Mouse (Mus musculus) lung, adult 18-20 months (tissue): ENCODE measurements around the gene Agbl4.

Source experiments
- DNase-seq, 2 experiments: peaks; one replicate each; pipeline ENCODE4 v3.0.0; 2022; ENCODE audit warnings: mixed read lengths in 2 of 2

Gene Agbl4

DNA sequence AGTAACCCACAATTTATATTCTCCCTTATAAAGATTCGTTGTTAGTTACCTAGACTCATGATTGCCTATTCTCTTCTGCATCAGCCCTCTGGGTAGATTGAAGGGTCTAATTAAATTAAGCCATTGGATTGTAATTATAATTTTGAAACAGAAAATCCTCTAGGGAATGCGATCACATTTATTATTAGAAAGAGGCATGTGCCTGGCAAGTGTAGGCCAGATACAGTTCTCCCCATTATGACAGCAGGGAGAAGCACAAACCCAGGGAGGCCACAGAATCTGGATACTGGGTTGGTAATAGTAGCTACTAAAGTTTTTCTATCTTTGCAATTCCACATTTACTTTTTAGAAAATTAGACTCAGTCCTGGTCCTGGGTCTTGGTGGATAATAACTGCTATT is 887.2 kb downstream of the Agbl4 start:
- no peak for DNase-seq

- DNase-seq: no peak
Measured at GRCm38 (mm10) chr4:111294528-111295241, 897.2 kb downstream of the Agbl4 start.

GRCm38 (mm10) chr4:111306518-111306917 is 909.1 kb downstream of the Agbl4 start:
- DNase-seq: no peak

GRCm38 (mm10) chr4:111307166-111307565 is 909.7 kb downstream of the Agbl4 start:
- DNase-seq: no peak

DNA sequence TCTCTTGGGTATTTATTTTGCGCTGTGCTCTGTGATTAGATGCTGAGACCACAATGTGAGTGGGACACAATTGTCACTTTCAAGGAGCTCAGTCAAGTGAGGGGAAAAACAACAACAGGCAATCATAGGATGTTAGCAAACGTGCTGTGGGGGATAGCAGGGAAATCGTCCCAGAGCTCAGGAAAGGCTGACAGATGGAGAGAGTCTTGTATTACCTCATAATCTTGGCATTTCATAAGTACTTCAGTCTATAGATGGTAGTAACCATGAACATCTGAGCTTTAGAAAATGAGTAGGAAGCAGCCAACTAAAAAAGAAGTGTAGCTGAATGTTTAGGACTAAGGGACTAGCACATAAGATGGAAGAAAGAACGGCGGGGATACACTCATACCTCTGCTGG is 910.2 kb downstream of the Agbl4 start:
- DNase-seq: no peak

GRCm38 (mm10) chr4:111308572-111309288 is 911.3 kb downstream of the Agbl4 start:
- no peak for DNase-seq

DNA sequence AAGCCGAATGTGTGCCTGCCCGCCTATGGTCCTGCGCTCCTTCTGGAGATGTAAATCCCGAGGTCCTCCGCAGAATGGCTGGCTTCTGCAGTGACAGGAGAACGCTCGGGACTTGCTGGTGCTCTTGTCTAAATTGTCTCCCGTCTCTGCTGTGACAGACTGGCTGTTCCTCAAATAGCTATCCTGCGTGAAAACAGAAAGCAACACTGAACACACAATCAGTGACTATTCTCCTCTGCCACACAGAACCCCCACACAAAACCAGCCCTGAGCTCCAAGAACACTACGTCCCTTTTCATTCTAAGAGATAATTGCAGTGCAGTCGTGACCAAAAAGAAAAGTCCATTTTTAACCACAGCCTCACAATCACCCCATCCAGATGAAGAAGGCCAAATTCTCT is 929.6 kb downstream of the Agbl4 start:
- DNase-seq: no peak

DNA sequence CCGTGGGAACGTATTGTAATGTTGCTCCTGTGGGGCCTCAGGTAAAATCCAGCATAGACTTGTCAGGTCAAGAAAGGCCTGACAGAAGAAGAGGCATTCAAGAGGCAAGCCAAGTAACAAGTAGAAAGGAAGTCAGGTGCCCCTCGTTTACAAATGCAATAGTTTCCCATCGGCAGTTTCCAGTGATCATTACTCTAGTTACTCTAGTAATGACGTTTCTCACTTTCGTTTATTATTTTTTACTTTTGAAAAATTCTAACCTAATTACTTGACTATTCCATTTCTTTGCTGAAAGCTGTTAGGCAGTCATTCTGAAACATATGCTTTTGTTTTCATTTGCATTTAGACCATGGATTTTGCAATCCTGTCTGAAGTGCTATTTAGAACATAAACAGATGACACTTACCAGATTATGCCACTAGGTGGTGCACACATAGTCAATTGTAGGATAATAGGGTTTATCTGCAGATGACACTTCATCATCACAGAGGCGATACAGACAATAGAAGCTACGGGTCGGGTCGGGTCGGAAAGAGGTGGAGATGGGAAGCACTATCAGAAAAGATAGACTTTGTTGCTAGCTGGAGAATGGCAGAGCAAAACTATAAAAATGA is 930.4 kb downstream of the Agbl4 start:
- peak in 1 of 2 experiments; percentile 5 for DNase-seq

DNA sequence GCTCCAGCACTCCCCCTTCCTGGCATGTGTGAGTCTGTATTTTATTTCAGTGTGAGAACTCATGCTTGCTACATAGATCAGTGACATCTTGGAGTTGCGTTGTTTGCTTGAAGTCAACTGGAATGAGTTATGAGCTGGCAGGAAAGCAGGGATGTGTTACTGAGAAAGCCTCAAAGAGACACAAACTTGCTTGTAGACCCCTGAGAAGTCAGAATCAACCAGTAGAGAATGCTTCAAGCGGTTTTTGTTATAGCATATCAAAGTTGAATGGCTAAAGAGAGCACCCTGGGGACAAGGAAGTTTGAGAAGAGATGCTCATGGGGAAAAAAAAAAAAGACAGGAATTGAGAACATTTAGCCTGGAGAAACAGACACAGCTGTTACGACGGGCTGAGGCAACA is 932.0 kb downstream of the Agbl4 start:
- no peak for DNase-seq

DNA sequence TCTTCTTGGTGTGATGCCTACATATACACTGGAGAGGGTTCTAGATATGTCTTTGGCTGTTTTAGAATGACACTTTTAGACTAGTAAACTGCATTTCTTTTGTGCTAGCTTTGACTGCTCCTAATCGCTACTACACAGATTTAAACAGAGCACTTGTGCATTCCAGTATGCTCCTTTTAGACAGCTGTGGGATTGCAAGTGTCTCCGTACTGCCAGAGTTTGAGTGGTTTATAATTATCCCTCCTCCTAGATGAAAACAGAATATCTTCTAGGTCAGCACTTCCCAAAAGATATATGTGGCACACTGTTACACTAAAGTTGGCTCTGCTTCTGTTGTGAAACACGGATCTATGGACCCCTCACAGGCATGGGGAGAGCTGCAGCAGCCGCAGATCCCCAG is 935.4 kb downstream of the Agbl4 start:
- no peak for DNase-seq

DNA sequence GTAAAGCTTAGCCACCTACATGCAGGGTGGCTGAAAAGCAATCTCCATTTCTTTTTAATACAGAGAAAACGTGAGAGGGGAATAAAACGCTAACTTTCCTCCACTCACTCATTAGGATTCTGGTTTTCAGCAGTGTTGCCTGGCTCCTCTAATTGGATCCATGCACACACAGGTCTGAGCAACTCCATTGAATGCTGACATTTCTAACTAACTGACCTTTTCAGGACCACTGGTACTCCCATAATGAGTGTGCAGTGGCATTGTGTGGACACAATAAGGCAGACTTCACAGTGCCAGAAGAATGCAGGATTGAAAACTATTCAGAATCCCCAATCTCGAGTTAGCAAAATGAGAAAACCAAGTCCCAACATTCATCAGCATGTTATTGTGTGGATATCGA is 952.5 kb downstream of the Agbl4 start:
- DNase-seq: no peak

DNA sequence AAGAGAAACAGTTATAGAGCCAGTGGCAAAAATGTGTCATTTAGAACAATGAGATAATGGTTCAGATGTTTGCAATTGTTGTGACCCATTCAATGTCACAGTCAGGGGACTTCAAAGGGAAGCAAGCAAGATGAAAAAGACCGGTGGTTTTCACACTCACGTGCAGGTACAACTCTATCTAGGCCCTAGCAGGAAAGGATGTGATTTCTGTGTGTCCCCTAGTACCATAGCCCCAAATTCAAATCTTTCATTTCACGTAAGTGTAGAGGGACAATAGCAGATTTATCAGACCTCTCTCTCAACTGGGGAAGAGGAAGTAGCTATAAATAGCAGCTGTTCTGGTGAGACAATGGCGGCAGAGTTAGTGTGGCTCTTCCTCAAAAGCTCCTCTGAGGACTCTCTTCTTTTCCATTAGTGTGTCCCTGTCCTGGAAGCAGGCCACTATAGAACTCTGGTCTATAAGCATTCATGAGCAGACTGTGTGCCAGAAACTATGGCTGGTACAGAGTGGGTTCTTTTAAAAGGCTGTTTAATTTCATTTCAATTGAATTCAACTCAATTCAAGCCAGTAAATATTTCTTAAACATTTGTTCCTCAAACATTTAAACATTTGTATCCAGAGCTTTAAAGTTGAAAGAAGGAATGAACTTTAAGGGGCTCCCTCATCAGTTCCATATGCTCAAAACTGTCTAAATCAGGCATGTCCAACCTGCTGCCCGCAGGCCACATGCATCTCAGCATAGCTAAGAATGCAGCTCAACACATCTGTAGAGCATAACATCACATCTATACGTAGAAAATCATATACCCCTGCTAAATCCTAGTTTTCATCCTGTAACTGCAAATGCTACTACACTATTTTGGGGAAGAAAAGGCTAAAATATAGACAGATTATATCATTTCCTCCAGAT is 953.4 kb downstream of the Agbl4 start:
- no peak for DNase-seq

DNA sequence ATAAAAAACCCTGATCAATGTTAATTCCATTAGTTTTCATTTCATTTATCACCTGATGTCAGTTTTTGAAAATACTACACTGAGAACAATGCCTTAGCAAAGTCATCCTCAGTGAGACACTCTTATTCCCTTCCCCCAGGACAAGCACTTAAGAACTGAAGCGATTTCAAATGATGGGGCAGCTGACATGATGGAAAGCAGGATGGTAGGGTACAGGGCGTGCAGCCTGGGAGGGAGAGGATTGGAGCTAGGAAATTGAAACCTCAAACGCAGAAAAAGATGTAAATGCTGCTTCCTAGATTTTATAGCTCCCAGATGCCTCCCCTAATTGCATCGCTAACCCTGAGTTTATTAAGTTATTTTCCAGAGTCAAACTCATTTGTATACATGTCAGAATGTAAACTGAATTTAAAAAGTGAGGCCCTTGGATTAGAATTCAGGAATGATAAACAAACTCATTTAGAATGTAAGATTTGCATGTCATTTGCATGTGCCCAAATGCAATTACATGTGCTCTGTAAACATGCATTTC is 959.2 kb downstream of the Agbl4 start:
- no peak for DNase-seq

- no peak for DNase-seq
Measured at GRCm38 (mm10) chr4:111357176-111357575, 959.7 kb downstream of the Agbl4 start.

- no peak for DNase-seq
Measured at GRCm38 (mm10) chr4:111364199-111364598, 966.7 kb downstream of the Agbl4 start.

DNA sequence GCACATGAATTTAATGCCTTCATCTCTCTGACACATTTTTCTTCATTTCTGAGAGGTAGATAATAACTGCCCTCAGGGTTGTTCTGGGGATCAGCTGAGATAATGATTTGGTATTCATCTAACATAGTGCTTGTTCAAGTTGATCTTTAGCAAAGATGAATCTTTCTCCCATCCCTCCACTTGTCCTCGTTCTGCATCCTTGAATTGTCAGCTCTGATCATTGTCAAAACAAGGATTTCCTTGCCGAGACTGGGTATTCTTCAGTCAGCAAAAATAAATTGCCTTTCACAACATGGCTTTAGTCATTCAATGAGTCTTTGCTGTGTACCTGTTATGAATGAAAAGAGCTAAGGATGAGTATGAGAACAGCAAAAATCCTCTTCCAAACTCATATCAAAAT is 970.3 kb downstream of the Agbl4 start:
- DNase-seq: no peak

DNA sequence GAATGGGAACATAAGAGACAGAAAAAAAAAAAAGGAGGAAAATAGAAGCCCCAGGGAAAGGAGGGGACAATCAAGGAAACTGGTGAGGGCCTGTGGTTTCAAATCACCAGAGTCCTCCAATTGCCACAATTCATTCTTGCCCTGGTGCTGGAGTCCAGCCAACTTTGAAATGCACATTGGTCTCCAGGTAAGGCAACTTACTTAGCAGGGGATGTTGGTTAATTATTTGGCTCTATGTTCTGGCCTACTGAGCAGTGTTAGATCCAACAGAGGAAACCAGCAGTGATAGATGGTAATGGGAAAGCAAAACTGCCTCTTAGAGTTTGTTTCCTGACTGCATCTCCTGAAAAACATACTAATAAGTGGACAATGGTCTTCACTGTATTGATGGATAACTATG is 979.7 kb downstream of the Agbl4 start:
- no peak for DNase-seq

GRCm38 (mm10) chr4:111378071-111378470 is 980.6 kb downstream of the Agbl4 start:
- no peak for DNase-seq

- no peak for DNase-seq
Measured at GRCm38 (mm10) chr4:111383101-111383500, 985.6 kb downstream of the Agbl4 start.

- no peak for DNase-seq
Measured at GRCm38 (mm10) chr4:111390736-111391135, 993.3 kb downstream of the Agbl4 start.

- DNase-seq: no peak
Measured at GRCm38 (mm10) chr4:111399784-111400183, 1002.3 kb downstream of the Agbl4 start.

GRCm38 (mm10) chr4:111400676-111401075 is 1003.2 kb downstream of the Agbl4 start:
- DNase-seq: no peak

DNA sequence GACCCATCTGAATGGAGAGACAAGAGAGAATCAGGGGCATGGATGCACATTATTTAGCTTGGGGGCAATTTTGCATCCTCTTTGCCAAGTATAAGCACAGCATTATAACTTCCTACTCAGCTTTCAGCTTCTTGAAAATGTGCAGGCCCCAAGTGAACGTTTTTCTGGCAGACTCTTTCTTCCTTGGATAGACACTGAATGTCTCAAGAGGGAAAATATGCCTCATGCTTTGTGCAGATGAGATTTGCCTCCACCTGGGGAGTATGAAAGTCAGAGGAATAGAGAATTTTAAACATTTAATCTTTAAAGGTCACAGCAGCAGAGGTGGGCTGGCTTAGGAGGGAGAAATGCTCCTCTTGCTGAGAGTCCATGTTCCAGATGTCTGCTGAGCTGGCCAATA is 1005.8 kb downstream of the Agbl4 start:
- DNase-seq: no peak
